Mouse (Mus musculus): ENCODE data around the gene Epha10. TPM values are rescaled to one million over a fixed set of nuclear protein-coding genes. Genes with fewer than 3 reads are reported as not detected.

Gene Epha10
- polyA plus RNA-seq, 1 experiment = not detected

GRCm38 (mm10) chr4:124872719-124873118 is 8.0 kb upstream of the Epha10 start:
- WGBS = 94% methylated on average over 1 of the region's 1 CpGs
- Histone ChIP-seq H3K36me3 (ENCODE audit: control insufficient read depth, insufficient read depth, low read length) (no peaks in the 10 kb centered on the region), H3K4me3 (ENCODE audit: insufficient read depth, low read depth, low read length) (no peak overlapping the region), H3K4me1 (ENCODE audit: control insufficient read depth, insufficient read depth, low read length) (no peaks in the 10 kb centered on the region), H3K27me3 (replicated peaks; ENCODE audit: control insufficient read depth, insufficient read depth, low read length) (no peaks in the 10 kb centered on the region), H3K27ac (ENCODE audit: insufficient read depth, low read depth, low read length) (no peak overlapping the region)
- no peak for TF ChIP-seq POLR2A (IDR thresholded peaks at IDR 0.05; ENCODE audit: low read depth, low read length)
- no peak for TF ChIP-seq CTCF (conservative IDR thresholded peaks at IDR 0.05; ENCODE audit: insufficient read depth, insufficient read length, low read depth, low read length)
- DNase-seq = no peak

GRCm38 (mm10) chr4:124881341-124881908 is 726 bp downstream of the Epha10 start:
- H3K4me3 ChIP-seq (ENCODE audit: insufficient read depth, low read depth, low read length) = no peak overlapping the region
- 2% methylated on average over 37 of the region's 37 CpGs for WGBS
- no peak overlapping the region for H3K27ac ChIP-seq (ENCODE audit: insufficient read depth, low read depth, low read length)
- no peaks in the 10 kb centered on the region; the same call in 1 of the 2 replicates for H3K27me3 ChIP-seq (replicated peaks; ENCODE audit: control insufficient read depth, insufficient read depth, low read length)
- TF ChIP-seq CTCF (conservative IDR thresholded peaks at IDR 0.05; ENCODE audit: insufficient read depth, insufficient read length, low read depth, low read length) = no peak
- TF ChIP-seq POLR2A (IDR thresholded peaks at IDR 0.05; ENCODE audit: low read depth, low read length) = no peak
- H3K4me1 ChIP-seq (ENCODE audit: control insufficient read depth, insufficient read depth, low read length) = no peaks in the 10 kb centered on the region
- no peaks in the 10 kb centered on the region for H3K36me3 ChIP-seq (ENCODE audit: control insufficient read depth, insufficient read depth, low read length)
- DNase-seq = no peak

- H3K27ac ChIP-seq (ENCODE audit: insufficient read depth, low read depth, low read length) = no peak overlapping the region
- whole genome bisulfite sequencing = 3% methylated on average over 37 of the region's 37 CpGs
- TF ChIP-seq CTCF (conservative IDR thresholded peaks at IDR 0.05; ENCODE audit: insufficient read depth, insufficient read length, low read depth, low read length) = no peak
- no peak for TF ChIP-seq POLR2A (IDR thresholded peaks at IDR 0.05; ENCODE audit: low read depth, low read length)
- no peak overlapping the region for H3K4me3 ChIP-seq (ENCODE audit: insufficient read depth, low read depth, low read length)
- H3K27me3 ChIP-seq (replicated peaks; ENCODE audit: control insufficient read depth, insufficient read depth, low read length) = no peaks in the 10 kb centered on the region; the same call in 1 of the 2 replicates
- DNase-seq = peak; percentile 8
- H3K4me1 ChIP-seq (ENCODE audit: control insufficient read depth, insufficient read depth, low read length) = no peaks in the 10 kb centered on the region
- H3K36me3 ChIP-seq (ENCODE audit: control insufficient read depth, insufficient read depth, low read length) = no peaks in the 10 kb centered on the region
These were observed 1.5 kb downstream of the Epha10 start for GRCm38 (mm10) chr4:124882151-124882729.

- Histone ChIP-seq H3K4me3 (ENCODE audit: insufficient read depth, low read depth, low read length) (no peak overlapping the region), H3K27ac (ENCODE audit: insufficient read depth, low read depth, low read length) (no peak overlapping the region), H3K4me1 (ENCODE audit: control insufficient read depth, insufficient read depth, low read length) (no peaks in the 10 kb centered on the region), H3K27me3 (replicated peaks; ENCODE audit: control insufficient read depth, insufficient read depth, low read length) (no peaks in the 10 kb centered on the region), H3K36me3 (ENCODE audit: control insufficient read depth, insufficient read depth, low read length) (no peaks in the 10 kb centered on the region)
- no peak for DNase-seq
- no peak for TF ChIP-seq POLR2A (IDR thresholded peaks at IDR 0.05; ENCODE audit: low read depth, low read length)
- no peak for TF ChIP-seq CTCF (conservative IDR thresholded peaks at IDR 0.05; ENCODE audit: insufficient read depth, insufficient read length, low read depth, low read length)
- 68% methylated on average over 7 of the region's 7 CpGs for WGBS
These were observed 8.0 kb downstream of the Epha10 start for GRCm38 (mm10) chr4:124888702-124889101.

- Histone ChIP-seq H3K27me3 (replicated peaks; ENCODE audit: control insufficient read depth, insufficient read depth, low read length) (no peaks in the 10 kb centered on the region; the same call in 1 of the 2 replicates), H3K27ac (ENCODE audit: insufficient read depth, low read depth, low read length) (no peak overlapping the region), H3K36me3 (ENCODE audit: control insufficient read depth, insufficient read depth, low read length) (no peaks in the 10 kb centered on the region), H3K4me3 (ENCODE audit: insufficient read depth, low read depth, low read length) (no peak overlapping the region), H3K4me1 (ENCODE audit: control insufficient read depth, insufficient read depth, low read length) (no peaks in the 10 kb centered on the region)
- WGBS = 88% methylated on average over 2 of the region's 2 CpGs
- no peak for DNase-seq
- no peak for TF ChIP-seq CTCF (conservative IDR thresholded peaks at IDR 0.05; ENCODE audit: insufficient read depth, insufficient read length, low read depth, low read length)
These were observed 9.2 kb downstream of the Epha10 start for GRCm38 (mm10) chr4:124889935-124890334.

GRCm38 (mm10) chr4:124890831-124891230 is 10.1 kb downstream of the Epha10 start:
- WGBS = 56% methylated on average over 5 of the region's 5 CpGs
- no peaks in the 10 kb centered on the region for H3K36me3 ChIP-seq (ENCODE audit: control insufficient read depth, insufficient read depth, low read length)
- H3K4me1 ChIP-seq (ENCODE audit: control insufficient read depth, insufficient read depth, low read length) = no peaks in the 10 kb centered on the region
- H3K27ac ChIP-seq (ENCODE audit: insufficient read depth, low read depth, low read length) = no peak overlapping the region
- TF ChIP-seq CTCF (conservative IDR thresholded peaks at IDR 0.05; ENCODE audit: insufficient read depth, insufficient read length, low read depth, low read length) (no peak), POLR2A (IDR thresholded peaks at IDR 0.05; ENCODE audit: low read depth, low read length) (no peak)
- no peak for DNase-seq
- H3K27me3 ChIP-seq (replicated peaks; ENCODE audit: control insufficient read depth, insufficient read depth, low read length) = no peaks in the 10 kb centered on the region; the same call in 1 of the 2 replicates
- no peak overlapping the region for H3K4me3 ChIP-seq (ENCODE audit: insufficient read depth, low read depth, low read length)

GRCm38 (mm10) chr4:124893769-124894168 is 13.1 kb downstream of the Epha10 start:
- 39% methylated on average over 6 of the region's 6 CpGs for WGBS
- no peak for TF ChIP-seq POLR2A (IDR thresholded peaks at IDR 0.05; ENCODE audit: low read depth, low read length)
- no peak overlapping the region for H3K4me3 ChIP-seq (ENCODE audit: insufficient read depth, low read depth, low read length)
- no peak overlapping the region for H3K27ac ChIP-seq (ENCODE audit: insufficient read depth, low read depth, low read length)
- no peaks in the 10 kb centered on the region for H3K4me1 ChIP-seq (ENCODE audit: control insufficient read depth, insufficient read depth, low read length)
- DNase-seq = no peak
- no peaks in the 10 kb centered on the region; the same call in 1 of the 2 replicates for H3K27me3 ChIP-seq (replicated peaks; ENCODE audit: control insufficient read depth, insufficient read depth, low read length)
- H3K36me3 ChIP-seq (ENCODE audit: control insufficient read depth, insufficient read depth, low read length) = no peaks in the 10 kb centered on the region

Measured in kidney, adult 2 months (tissue).